Mouse (Mus musculus) testis, adult 2 months (tissue): ENCODE results near the gene Dcp1b. TPM values are rescaled to one million over a fixed set of nuclear protein-coding genes. Genes with fewer than 3 reads are reported as not detected.

Source experiments
- H3K27ac ChIP-seq: fragments of 200-500 bp; 2 replicates; pipeline ENCODE4 v1.5.1; 2012; ENCODE audit warnings: low read depth, low read length; ENCODE audit not compliant: control insufficient read depth, insufficient read depth
- H3K27me3 ChIP-seq: fragments of 200-500 bp; 2 replicates; pipeline ENCODE4 v1.6.1; 2012; ENCODE audit warnings: mild to moderate bottlenecking, low read length, moderate library complexity; ENCODE audit not compliant: control insufficient read depth, insufficient read depth
- H3K36me3 ChIP-seq: fragments of 200-500 bp; 2 replicates; pipeline ENCODE4 v1.6.1; 2012; ENCODE audit warnings: mild to moderate bottlenecking, low read length; ENCODE audit not compliant: control insufficient read depth, insufficient read depth
- H3K4me1 ChIP-seq: fragments of 200-500 bp; 2 replicates; pipeline ENCODE4 v1.6.1; 2012; ENCODE audit warnings: low read length; ENCODE audit not compliant: control insufficient read depth, insufficient read depth
- H3K4me3 ChIP-seq: fragments of 200-500 bp; 2 replicates; pipeline ENCODE4 v1.5.1; 2012; ENCODE audit warnings: low read depth, mild to moderate bottlenecking, low read length, moderate library complexity, mixed read lengths; ENCODE audit not compliant: control insufficient read depth
- CTCF ChIP-seq: fragments of 200-500 bp; IDR thresholded peaks from 2 replicates; pipeline ENCODE4 v1.5.1; 2012; ENCODE audit warnings: low read depth, mild to moderate bottlenecking, inconsistent platforms, low read length, moderate library complexity; ENCODE audit not compliant: control insufficient read depth, insufficient read depth, insufficient replicate concordance
- POLR2A ChIP-seq: fragments of 200-500 bp; IDR thresholded peaks from 2 replicates; pipeline ENCODE4 v1.6.1; 2012; ENCODE audit warnings: low read depth, mild to moderate bottlenecking, inconsistent platforms, low read length, moderate library complexity; ENCODE audit not compliant: control insufficient read depth
- polyA plus RNA-seq: library from polyadenylated mRNA; depleted of rRNA; stranded (reverse); fragments of >200 nt; gene quantifications from 2 replicates; pipeline ENCODE4 v1.2.3, GENCODE M21; 2012

The Dcp1b gene
- polyA plus RNA-seq, 1 experiment, result 107 TPM

- no peak overlapping the region for H3K4me3 ChIP-seq
- H3K36me3 ChIP-seq, result no peaks in the 10 kb centered on the region
- H3K27ac ChIP-seq, result no peak overlapping the region
- peaks cover 4% of the 10 kb centered on the region; the same call in 1 of the 2 replicates for H3K4me1 ChIP-seq
- no peak for TF ChIP-seq POLR2A
- TF ChIP-seq CTCF, result no peak
- no peaks in the 10 kb centered on the region for H3K27me3 ChIP-seq
These were observed 5.1 kb downstream of the Dcp1b start for GRCm38 (mm10) chr6:119180188-119180587.

GRCm38 (mm10) chr6:119182211-119182610, 7.2 kb downstream of the Dcp1b start:
- no peak overlapping the region for H3K27ac ChIP-seq
- H3K27me3 ChIP-seq, result no peaks in the 10 kb centered on the region
- H3K4me3 ChIP-seq, result no peak overlapping the region
- no peaks in the 10 kb centered on the region for H3K4me1 ChIP-seq
- no peak for TF ChIP-seq POLR2A
- TF ChIP-seq CTCF, result no peak
- no peaks in the 10 kb centered on the region for H3K36me3 ChIP-seq

GRCm38 (mm10) chr6:119183781-119184180, 8.7 kb downstream of the Dcp1b start:
- H3K4me1 ChIP-seq, result no peaks in the 10 kb centered on the region
- no peak overlapping the region for H3K4me3 ChIP-seq
- H3K27me3 ChIP-seq, result no peaks in the 10 kb centered on the region
- H3K27ac ChIP-seq, result no peak overlapping the region
- TF ChIP-seq POLR2A (no peak), CTCF (no peak)
- no peaks in the 10 kb centered on the region for H3K36me3 ChIP-seq

- Histone ChIP-seq H3K4me1 (no peaks in the 10 kb centered on the region), H3K36me3 (no peaks in the 10 kb centered on the region; the same call in 1 of the 2 replicates), H3K27ac (no peak overlapping the region), H3K4me3 (no peak overlapping the region), H3K27me3 (no peaks in the 10 kb centered on the region)
- TF ChIP-seq POLR2A (no peak), CTCF (no peak; the same call in 1 of the 2 replicates)
These were observed 11.6 kb downstream of the Dcp1b start for GRCm38 (mm10) chr6:119186658-119187057.

- no peaks in the 10 kb centered on the region for H3K27me3 ChIP-seq
- no peak overlapping the region for H3K27ac ChIP-seq
- H3K36me3 ChIP-seq, result peaks cover 1% of the 10 kb centered on the region
- no peak overlapping the region for H3K4me3 ChIP-seq
- H3K4me1 ChIP-seq, result no peaks in the 10 kb centered on the region
- no peak for TF ChIP-seq CTCF
- no peak for TF ChIP-seq POLR2A
These were observed 12.6 kb downstream of the Dcp1b start for GRCm38 (mm10) chr6:119187631-119188030.

GRCm38 (mm10) chr6:119191478-119191877, 16.4 kb downstream of the Dcp1b start:
- H3K4me1 ChIP-seq, result no peaks in the 10 kb centered on the region
- H3K27ac ChIP-seq, result no peak overlapping the region
- no peak for TF ChIP-seq POLR2A
- no peak for TF ChIP-seq CTCF
- H3K27me3 ChIP-seq, result no peaks in the 10 kb centered on the region
- H3K4me3 ChIP-seq, result no peak overlapping the region
- H3K36me3 ChIP-seq, result peaks cover 3% of the 10 kb centered on the region

- Histone ChIP-seq H3K4me3 (no peak overlapping the region), H3K36me3 (peaks cover 3% of the 10 kb centered on the region), H3K27me3 (no peaks in the 10 kb centered on the region), H3K27ac (no peak overlapping the region), H3K4me1 (no peaks in the 10 kb centered on the region)
- no peak for TF ChIP-seq POLR2A
- no peak for TF ChIP-seq CTCF
These were observed 18.6 kb downstream of the Dcp1b start for GRCm38 (mm10) chr6:119193571-119194154.

GRCm38 (mm10) chr6:119194161-119194560, 19.1 kb downstream of the Dcp1b start:
- Histone ChIP-seq H3K27me3 (no peaks in the 10 kb centered on the region), H3K27ac (no peak overlapping the region), H3K4me3 (no peak overlapping the region), H3K4me1 (no peaks in the 10 kb centered on the region), H3K36me3 (peaks cover 3% of the 10 kb centered on the region)
- TF ChIP-seq CTCF (no peak), POLR2A (no peak)
